Mouse (Mus musculus): ENCODE data around the gene Pik3cb. TPM values are rescaled to one million over a fixed set of nuclear protein-coding genes. Genes with fewer than 3 reads are reported as not detected.
A peak's percentile ranks its signal among the peaks of the same experiment; 100 is the strongest.

The Pik3cb gene
- polyA plus RNA-seq, 1 experiment from 2014 or later = 2.9 TPM

DNA sequence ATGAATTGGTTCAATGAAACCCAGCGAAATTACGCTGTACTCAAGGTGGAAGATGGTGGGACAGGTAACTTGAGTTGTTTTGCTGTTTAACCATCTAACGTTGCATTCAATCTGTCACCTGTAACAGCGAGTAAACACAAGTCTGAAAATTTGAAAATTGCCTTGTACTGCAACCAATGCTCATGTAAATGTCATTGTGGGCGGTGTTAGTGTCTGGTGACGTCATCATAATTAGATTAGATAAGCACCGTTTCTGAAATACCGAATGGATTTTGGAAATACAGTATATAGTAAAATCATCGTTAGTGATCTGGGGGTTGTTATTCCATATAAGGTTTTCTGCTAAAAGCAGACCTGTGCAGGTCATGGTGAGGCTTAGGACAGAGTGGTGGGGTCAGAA, 153.3 kb downstream of the Pik3cb start:
- 43% methylated on average over 9 of the region's 9 CpGs for WGBS
- Histone ChIP-seq H3K36me3 (ENCODE audit: control insufficient read depth, insufficient read depth, low read length) (no peaks in the 10 kb centered on the region), H3K9me3 (ENCODE audit: control insufficient read depth, low read length) (no peaks in the 10 kb centered on the region), H3K9ac (ENCODE audit: low read depth, low read length) (peak overlapping the region; percentile 82), H3K27ac (ENCODE audit: low read depth, low read length) (no peak overlapping the region), H3K4me2 (peak overlapping the region; percentile 96), H3K27me3 (replicated peaks; ENCODE audit: control insufficient read depth, insufficient read depth, low read length) (peaks cover 4% of the 10 kb centered on the region; the same call in 1 of the 2 replicates), H3K4me3 (ENCODE audit: low read depth, low read length) (peak overlapping the region; percentile 80), H3K4me1 (replicated peaks; ENCODE audit: control insufficient read depth, insufficient read depth, low read length) (peaks cover 7% of the 10 kb centered on the region)
- DNase-seq (ENCODE audit: low spot score) (no peak), ATAC-seq (replicated peaks; ENCODE audit: low FRiP score) (no peak)

Other genes with a start within 250 kb of the Pik3cb start
- not detected in 2 replicates for gene 7420426K07Rik, start 237.5 kb downstream of the Pik3cb start, polyA plus RNA-seq (2014; fragmentation: Nextera tagmentation; extraction: Ambion mirVana)
- not detected in 2 replicates for gene Foxl2, start 185.3 kb downstream of the Pik3cb start, polyA plus RNA-seq (2014; fragmentation: Nextera tagmentation; extraction: Ambion mirVana)
- gene Faim, start 154.2 kb downstream of the Pik3cb start, polyA plus RNA-seq (2014; fragmentation: Nextera tagmentation; extraction: Ambion mirVana) = 44.9 and 47.4 TPM in 2 replicates
- gene Gm1123, start 104.9 kb downstream of the Pik3cb start, polyA plus RNA-seq (2014; fragmentation: Nextera tagmentation; extraction: Ambion mirVana) = 0.12 TPM in 1 of 2 replicates, not detected in the other
- gene Faiml, start 96.6 kb upstream of the Pik3cb start, polyA plus RNA-seq (2014; fragmentation: Nextera tagmentation; extraction: Ambion mirVana) = not detected in 2 replicates
- 45.8 and 49.9 TPM in 2 replicates for gene Cep70, start 102.7 kb upstream of the Pik3cb start, polyA plus RNA-seq (2014; fragmentation: Nextera tagmentation; extraction: Ambion mirVana)
- gene Esyt3, start 217.9 kb upstream of the Pik3cb start, polyA plus RNA-seq (2014; fragmentation: Nextera tagmentation; extraction: Ambion mirVana) = 0.08 and 0.10 TPM in 2 replicates

Data from liver, embryonic 11.5 days (tissue).